Mouse (Mus musculus): ENCODE measurements at regions not wholly inside any gene's neighbourhood (a gene's known extent, or its start where the extent isn't known, plus 50 kb on each side); places are given as distances from the start of the nearest gene placed in this dataset.

DNA sequence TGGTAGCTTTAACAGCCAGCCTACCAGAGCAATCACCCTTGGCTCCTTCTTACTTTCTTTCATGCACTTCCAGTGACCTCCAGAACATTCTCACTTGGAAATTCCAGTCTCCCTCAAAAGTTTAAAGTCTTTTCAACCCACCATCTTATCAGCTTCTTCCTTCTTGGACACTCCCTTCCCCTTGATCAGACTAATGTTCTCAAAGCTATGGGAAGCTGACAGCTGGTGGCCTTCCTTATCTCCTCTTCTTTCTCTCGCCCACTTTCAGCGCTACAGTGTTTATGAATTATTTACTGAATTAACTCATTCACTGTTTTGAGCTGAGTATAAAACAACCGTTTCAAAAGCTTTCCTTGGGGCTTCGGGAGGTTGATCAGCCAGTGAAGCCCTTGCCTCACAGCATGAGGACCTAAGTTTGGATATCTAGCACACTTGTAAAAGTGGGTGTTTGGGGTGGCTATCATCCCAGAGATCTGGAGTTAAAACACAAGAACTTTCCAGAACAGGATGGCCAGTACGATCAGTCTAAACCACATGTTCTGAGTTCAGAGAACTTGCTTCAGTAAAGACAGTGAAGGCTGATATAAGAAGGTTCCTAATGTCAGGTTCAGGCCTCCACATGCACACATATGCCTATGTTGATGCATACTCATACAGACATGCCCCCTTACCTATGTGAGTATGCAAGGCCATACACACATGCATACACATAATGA lies 59.7 kb upstream of the Ikzf2 start:
- H3K4me2 ChIP-seq (replicated peaks), result no peak overlapping the region
- H3K27ac ChIP-seq, result no peak overlapping the region
- 88% methylated on average over 5 of the region's 5 CpGs for WGBS
- no peaks in the 10 kb centered on the region for H3K4me1 ChIP-seq
- no peak overlapping the region for H3K9ac ChIP-seq
- H3K4me3 ChIP-seq, result no peak overlapping the region
- H3K9me3 ChIP-seq, result no peaks in the 10 kb centered on the region
- no peaks in the 10 kb centered on the region for H3K36me3 ChIP-seq
- no peaks in the 10 kb centered on the region for H3K27me3 ChIP-seq
- no peak for ATAC-seq (ENCODE audit: low FRiP score, low read depth)

DNA sequence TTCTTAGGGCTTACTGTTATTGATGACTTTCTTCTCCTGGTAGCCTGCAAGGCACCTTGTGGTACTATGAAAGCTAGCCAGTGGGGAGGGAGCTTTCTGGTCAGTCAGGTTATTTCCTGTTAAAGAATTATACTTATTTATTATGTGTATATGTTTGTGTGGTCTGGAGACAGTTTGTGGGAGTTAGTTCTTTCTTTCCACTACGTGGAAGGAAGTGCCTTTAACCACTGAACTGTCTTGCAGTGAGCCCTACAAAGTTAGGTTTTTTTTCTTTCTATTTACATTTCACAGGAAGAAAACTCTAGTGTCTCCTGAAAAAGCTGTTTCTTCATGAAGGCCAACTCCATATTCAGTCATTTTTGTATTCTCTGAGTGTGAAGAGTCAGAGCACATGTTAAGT lies 65.7 kb upstream of the Ikzf2 start:
- no peaks in the 10 kb centered on the region for H3K4me1 ChIP-seq
- H3K4me2 ChIP-seq (replicated peaks), result no peak overlapping the region
- no peak overlapping the region for H3K27ac ChIP-seq
- no peak overlapping the region for H3K9ac ChIP-seq
- no peaks in the 10 kb centered on the region for H3K9me3 ChIP-seq
- H3K27me3 ChIP-seq, result no peaks in the 10 kb centered on the region
- H3K36me3 ChIP-seq, result no peaks in the 10 kb centered on the region
- no peak for ATAC-seq (ENCODE audit: low FRiP score, low read depth)
- no peak overlapping the region for H3K4me3 ChIP-seq
- 74% methylated on average over 1 of the region's 1 CpGs for WGBS

DNA sequence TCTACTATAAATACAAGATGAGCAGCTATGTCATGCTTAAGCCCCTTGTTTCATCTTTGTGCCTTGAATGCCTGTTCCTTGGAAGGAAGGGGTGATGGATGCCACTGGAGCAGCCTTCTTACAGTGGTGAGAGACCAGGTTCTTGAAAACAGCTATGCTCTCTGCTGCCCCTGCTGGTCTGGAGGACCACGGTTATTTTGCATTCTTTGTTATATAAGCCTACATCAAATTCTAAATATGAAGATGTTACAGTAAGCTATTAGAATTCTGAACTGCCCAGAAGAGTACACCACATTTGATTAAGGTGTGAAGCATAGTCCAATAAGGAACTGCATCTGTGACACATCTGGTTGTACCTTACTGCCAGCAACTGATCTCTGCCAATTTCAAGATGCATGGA lies 69.1 kb upstream of the Spag16 start:
- Histone ChIP-seq H3K27me3 (no peaks in the 10 kb centered on the region), H3K4me1 (no peaks in the 10 kb centered on the region), H3K27ac (no peak overlapping the region), H3K4me3 (no peak overlapping the region), H3K9me3 (no peaks in the 10 kb centered on the region), H3K4me2 (replicated peaks) (no peak overlapping the region), H3K36me3 (no peaks in the 10 kb centered on the region), H3K9ac (no peak overlapping the region)
- 97% methylated on average over 1 of the region's 1 CpGs for WGBS
- ATAC-seq (ENCODE audit: low FRiP score, low read depth), result no peak

DNA sequence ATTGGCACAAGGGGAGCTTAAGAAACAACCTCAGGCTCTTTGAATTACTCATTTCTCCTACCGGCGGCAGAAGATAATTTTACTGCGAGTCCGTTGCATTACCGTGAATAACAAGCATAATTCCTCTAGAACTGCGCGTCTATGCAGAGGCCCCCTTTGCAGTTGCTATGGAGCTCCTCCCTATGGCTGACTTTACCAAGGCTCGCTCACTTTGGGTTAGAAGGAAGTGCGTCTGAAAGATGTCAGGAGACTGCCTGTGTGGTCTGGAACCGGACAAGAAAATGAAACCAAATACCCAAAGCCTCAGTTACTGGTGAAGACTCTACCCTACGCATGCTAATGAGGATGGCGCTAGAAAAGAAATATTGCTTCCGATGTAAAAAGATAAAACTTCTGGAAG lies 67.2 kb upstream of the Spag16 start:
- Histone ChIP-seq H3K4me3 (no peak overlapping the region), H3K4me1 (no peaks in the 10 kb centered on the region), H3K27me3 (no peaks in the 10 kb centered on the region), H3K4me2 (replicated peaks) (no peak overlapping the region), H3K36me3 (no peaks in the 10 kb centered on the region), H3K9me3 (no peaks in the 10 kb centered on the region), H3K9ac (no peak overlapping the region), H3K27ac (no peak overlapping the region)
- ATAC-seq (ENCODE audit: low FRiP score, low read depth), result no peak
- 73% methylated on average over 13 of the region's 13 CpGs for WGBS

DNA sequence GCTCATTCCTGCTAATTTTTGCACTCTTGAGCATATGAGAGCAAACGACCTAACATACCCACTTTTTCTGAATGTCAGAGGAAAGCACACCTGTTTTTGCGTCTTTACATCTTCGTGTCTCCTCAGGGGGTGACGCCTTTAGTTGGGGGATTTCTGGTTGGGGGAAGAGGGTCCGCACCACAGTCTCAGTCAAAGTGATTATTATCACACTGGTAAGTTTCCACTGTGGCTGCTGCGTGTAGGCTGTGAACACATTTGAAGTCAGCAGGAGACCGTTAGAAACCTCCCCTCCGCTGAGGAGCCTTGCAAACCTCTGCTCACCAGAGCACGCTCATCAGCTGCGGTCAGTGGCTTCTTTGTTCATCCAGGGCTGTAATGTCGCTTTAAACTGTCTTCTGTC lies 58.1 kb upstream of the Spag16 start:
- no peak overlapping the region for H3K27ac ChIP-seq
- no peaks in the 10 kb centered on the region for H3K36me3 ChIP-seq
- H3K9ac ChIP-seq, result no peak overlapping the region
- WGBS, result 41% methylated on average over 11 of the region's 11 CpGs
- H3K4me1 ChIP-seq, result peaks cover 11% of the 10 kb centered on the region; the same call in 1 of the 2 replicates
- no peaks in the 10 kb centered on the region for H3K27me3 ChIP-seq
- 0 out of 2 replicates have a peak overlapping the region, but pooled peaks have one; percentile 23 for H3K4me2 ChIP-seq (replicated peaks)
- H3K4me3 ChIP-seq, result no peak overlapping the region
- H3K9me3 ChIP-seq, result no peaks in the 10 kb centered on the region
- ATAC-seq (ENCODE audit: low FRiP score, low read depth), result peak; percentile 28; the same call in 1 of the 2 replicates

DNA sequence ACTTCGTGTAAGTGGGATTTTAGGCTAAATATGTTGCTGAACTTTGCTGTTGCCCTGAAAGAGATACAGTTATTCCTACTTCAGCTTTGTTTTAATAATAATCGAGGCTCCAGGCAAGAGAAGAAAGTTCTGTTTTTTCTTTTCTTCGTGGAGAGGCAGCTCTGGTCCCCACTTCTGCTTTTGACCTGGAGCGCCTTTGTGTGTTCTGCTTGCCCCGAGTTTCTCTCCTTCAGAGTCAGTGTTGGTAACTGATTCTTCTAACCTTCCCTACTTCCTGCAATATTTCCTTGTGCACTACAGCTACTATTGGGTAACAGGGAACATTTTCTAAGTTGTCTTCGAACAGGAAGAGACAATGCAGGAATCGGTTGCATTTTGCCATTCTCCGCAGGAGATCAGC lies 56.6 kb upstream of the Spag16 start:
- Histone ChIP-seq H3K27me3 (no peaks in the 10 kb centered on the region), H3K4me2 (replicated peaks) (no peak overlapping the region), H3K27ac (no peak overlapping the region), H3K4me3 (no peak overlapping the region), H3K9ac (no peak overlapping the region), H3K36me3 (no peaks in the 10 kb centered on the region), H3K9me3 (no peaks in the 10 kb centered on the region), H3K4me1 (peaks cover 11% of the 10 kb centered on the region; the same call in 1 of the 2 replicates)
- ATAC-seq (ENCODE audit: low FRiP score, low read depth), result no peak
- WGBS, result 82% methylated on average over 8 of the region's 8 CpGs

DNA sequence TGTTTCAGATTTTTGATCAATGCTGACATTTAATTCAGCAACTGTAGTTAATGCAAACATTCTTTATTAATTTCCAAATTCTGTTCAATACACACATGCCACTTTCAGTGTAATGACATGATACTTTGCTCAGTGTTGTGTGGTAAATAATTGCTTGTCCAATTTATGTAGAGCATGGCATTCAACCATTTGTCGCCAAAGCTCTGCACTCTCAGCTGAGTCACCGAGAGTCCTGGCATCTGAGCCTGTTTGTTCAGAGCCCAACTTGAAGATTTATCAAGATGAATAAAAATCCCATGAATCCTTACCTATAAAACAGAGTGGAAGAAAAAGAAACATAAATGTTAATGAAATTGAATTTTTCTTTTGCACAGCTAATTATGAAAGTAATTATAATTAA lies 55.3 kb upstream of the Spag16 start:
- Histone ChIP-seq H3K4me3 (no peak overlapping the region), H3K27ac (no peak overlapping the region), H3K27me3 (no peaks in the 10 kb centered on the region), H3K9me3 (no peaks in the 10 kb centered on the region), H3K9ac (no peak overlapping the region), H3K4me2 (replicated peaks) (no peak overlapping the region), H3K4me1 (peaks cover 11% of the 10 kb centered on the region; the same call in 1 of the 2 replicates), H3K36me3 (no peaks in the 10 kb centered on the region)
- 91% methylated on average over 2 of the region's 2 CpGs for WGBS
- ATAC-seq (ENCODE audit: low FRiP score, low read depth), result no peak

DNA sequence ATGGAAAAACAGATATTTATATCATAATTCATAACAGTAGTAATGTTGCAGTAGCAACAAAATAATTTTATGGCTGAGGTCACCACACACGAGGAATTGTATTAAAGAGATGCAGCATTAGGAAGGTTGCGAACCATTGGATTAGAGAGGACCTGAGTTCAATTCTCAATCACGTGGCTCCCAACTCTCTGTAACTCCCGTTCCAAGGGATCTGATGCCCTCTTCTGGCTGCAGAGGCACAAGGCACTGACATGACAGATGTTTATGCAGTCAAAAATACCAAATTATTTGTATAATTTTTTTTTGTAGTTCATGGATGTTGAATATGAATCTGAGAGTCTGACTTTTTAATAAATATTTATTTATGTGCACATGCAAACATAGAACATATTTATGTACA lies 51.2 kb upstream of the Spag16 start:
- Histone ChIP-seq H3K36me3 (no peaks in the 10 kb centered on the region), H3K4me1 (no peaks in the 10 kb centered on the region), H3K4me2 (replicated peaks) (no peak overlapping the region), H3K27ac (no peak overlapping the region), H3K4me3 (no peak overlapping the region), H3K9ac (no peak overlapping the region), H3K9me3 (no peaks in the 10 kb centered on the region), H3K27me3 (no peaks in the 10 kb centered on the region)
- ATAC-seq (ENCODE audit: low FRiP score, low read depth), result no peak
- WGBS, result 62% methylated on average over 4 of the region's 4 CpGs
